Mouse (Mus musculus) C2C12 (cell line): ENCODE results near the gene Mt4.

Experiments
- CEBPB ChIP-seq: IDR thresholded peaks from one replicate; pipeline ENCODE4 v1.6.1; 2011; ENCODE audit warnings: low read depth, mild to moderate bottlenecking, control low read depth, moderate library complexity
- CTCF ChIP-seq: IDR thresholded peaks from one replicate; pipeline ENCODE4 v1.5.1; 2011; ENCODE audit not compliant: control insufficient read depth, insufficient read depth, insufficient read length
- MAX ChIP-seq: IDR thresholded peaks from one replicate; pipeline ENCODE4 v1.6.1; 2011; ENCODE audit warnings: mild to moderate bottlenecking, control low read depth
- MYOD1 ChIP-seq: IDR thresholded peaks from one replicate; pipeline ENCODE4 v1.6.1; 2011; ENCODE audit warnings: low read depth; ENCODE audit not compliant: control insufficient read depth, insufficient read length
- USF1 ChIP-seq: IDR thresholded peaks from one replicate; pipeline ENCODE4 v1.6.1; 2011; ENCODE audit warnings: low read depth, mild to moderate bottlenecking, control low read depth, moderate library complexity

DNA sequence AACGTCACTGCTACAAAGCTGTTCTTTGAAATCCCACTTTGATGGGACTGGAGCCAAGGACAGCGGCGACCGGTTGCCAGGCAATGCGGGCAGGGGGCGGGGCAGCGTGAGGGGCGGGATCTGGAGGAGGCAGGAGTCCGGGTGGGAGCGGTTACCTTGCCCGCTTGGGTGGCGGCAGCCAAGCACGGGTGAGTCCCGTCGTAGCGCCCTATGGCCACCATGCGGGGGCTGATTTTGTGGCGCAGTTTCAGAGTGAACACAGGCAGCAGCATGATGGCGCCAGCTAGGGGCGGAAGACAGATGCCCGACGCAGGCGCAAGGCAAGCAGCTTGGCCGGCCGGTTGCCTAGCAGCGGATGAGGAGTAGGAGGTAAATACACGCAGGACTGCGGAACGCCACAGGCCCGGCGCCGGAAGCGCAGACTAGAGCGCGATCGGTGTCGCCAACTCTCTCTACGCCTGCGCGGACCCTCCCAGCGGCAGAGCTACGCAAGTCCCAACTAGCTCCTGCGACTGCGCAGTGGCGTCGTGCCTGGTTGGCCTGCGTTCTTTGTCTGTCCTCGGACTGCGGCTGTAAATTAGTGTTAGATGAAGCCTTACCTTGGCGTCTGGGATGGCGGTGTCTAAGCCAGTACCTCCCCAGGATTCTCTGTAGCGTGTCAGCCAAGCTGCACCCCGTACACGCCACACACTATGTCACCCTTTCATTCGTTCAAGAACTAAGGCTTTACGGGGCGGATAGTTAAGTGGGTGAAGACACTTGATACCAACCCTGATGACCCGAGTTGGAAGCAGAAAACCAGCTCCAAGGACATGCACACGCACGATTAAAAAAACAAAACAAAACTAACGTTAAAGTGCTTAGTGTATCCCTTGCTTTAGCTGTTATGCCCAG, 38.7 kb upstream of the Mt4 start, which contains the start of gene Bbs2:
- peak; percentile 0 for TF ChIP-seq CTCF
- TF ChIP-seq USF1, result no peak
- TF ChIP-seq MAX, result no peak
- no peak for TF ChIP-seq CEBPB
- no peak for TF ChIP-seq MYOD1
